16 mouse cellular contexts compared by ENCODE assay signal in genomic region chr11:65739880-65740279, GRCm38 (mm10). TPM values are rescaled to one million over a fixed set of nuclear protein-coding genes. Genes with fewer than 3 reads are reported as not detected.
DNase-seq lines count a peak whose midpoint lies in the region; ATAC-seq and TF ChIP-seq lines count a peak whose summit lies in the region.
"Had no signal": no experiment of that assay in that cellular context is flagged by ENCODE, and none has a peak within 500 bp of the region (broad histone marks: within the 10 kb centered on the region; RNA-seq: fewer than 3 reads in every experiment).

No protein-coding gene starts in this region.

- H3K4me3 ChIP-seq in heart, embryonic 12.5 days, result no peak overlapping the region
- no peak overlapping the region for H3K4me3 ChIP-seq in intestine, embryonic 15.5 days (replicated peaks)
- no peak overlapping the region for H3K4me3 ChIP-seq in liver, embryonic 14.5 days (ENCODE audit: insufficient read depth in 1 of 2, low read depth in 2 of 2, low read length in 2 of 2)
- no peak overlapping the region for H3K4me3 ChIP-seq in stomach, embryonic 15.5 days (replicated peaks)
- H3K4me3 ChIP-seq: embryonic facial prominence, embryonic 15.5 days; limb, embryonic 13.5 days; neural tube, embryonic 13.5 days had no signal

- H3K36me3 ChIP-seq in heart, embryonic 12.5 days, result peaks cover 3% of the 10 kb centered on the region; the same call in 1 of the 2 replicates
- no peaks in the 10 kb centered on the region for H3K36me3 ChIP-seq in intestine, embryonic 15.5 days
- H3K36me3 ChIP-seq in liver, embryonic 14.5 days (replicated peaks; ENCODE audit: control insufficient read depth, insufficient read depth, low read depth), result no peaks in the 10 kb centered on the region
- no peaks in the 10 kb centered on the region for H3K36me3 ChIP-seq in stomach, embryonic 15.5 days
- H3K36me3 ChIP-seq: embryonic facial prominence, embryonic 15.5 days had no signal

- ATAC-seq in heart, embryonic 12.5 days (ENCODE audit: insufficient number of reproducible peaks, low FRiP score), result peak; percentile 63; the same call in 1 of the 2 replicates
- peak; percentile 83 for ATAC-seq in intestine, embryonic 15.5 days
- ATAC-seq in liver, embryonic 14.5 days (ENCODE audit: insufficient read depth), result peak; percentile 90
- peak; percentile 83 for ATAC-seq in stomach, embryonic 15.5 days (ENCODE audit: insufficient read depth, low FRiP score, low read depth)
- ATAC-seq: forebrain, embryonic 14.5 days; lung, postnatal 0 days had no signal

- H3K27me3 ChIP-seq in heart, embryonic 12.5 days (replicated peaks), result no peaks in the 10 kb centered on the region
- H3K27me3 ChIP-seq in intestine, embryonic 15.5 days (replicated peaks), result no peaks in the 10 kb centered on the region
- H3K27me3 ChIP-seq in liver, embryonic 14.5 days (ENCODE audit: control insufficient read depth, insufficient read depth, low read length), result no peaks in the 10 kb centered on the region
- no peaks in the 10 kb centered on the region for H3K27me3 ChIP-seq in stomach, embryonic 15.5 days (replicated peaks)
- H3K27me3 ChIP-seq: embryonic facial prominence, embryonic 15.5 days; limb, embryonic 13.5 days; neural tube, embryonic 13.5 days had no signal

- H3K4me2 ChIP-seq in heart, embryonic 12.5 days, result no peak overlapping the region
- H3K4me2 ChIP-seq in intestine, embryonic 15.5 days (replicated peaks), result no peak overlapping the region
- H3K4me2 ChIP-seq in liver, embryonic 14.5 days (ENCODE audit: low read depth), result peak overlapping the region; percentile 55
- H3K4me2 ChIP-seq in stomach, embryonic 15.5 days, result no peak overlapping the region
- H3K4me2 ChIP-seq: embryonic facial prominence, embryonic 15.5 days; limb, embryonic 13.5 days; neural tube, embryonic 13.5 days had no signal

- H3K9me3 ChIP-seq in heart, embryonic 12.5 days (replicated peaks), result no peaks in the 10 kb centered on the region
- no peaks in the 10 kb centered on the region for H3K9me3 ChIP-seq in intestine, embryonic 15.5 days
- H3K9me3 ChIP-seq in liver, embryonic 14.5 days (ENCODE audit: control insufficient read depth, low read length), result no peaks in the 10 kb centered on the region
- H3K9me3 ChIP-seq in stomach, embryonic 15.5 days, result no peaks in the 10 kb centered on the region
- H3K9me3 ChIP-seq: embryonic facial prominence, embryonic 15.5 days; limb, embryonic 13.5 days; neural tube, embryonic 13.5 days had no signal

- DNase-seq in heart, adult 11 months, result no peak
- peak; percentile 36 to 48 (median 46) for DNase-seq in liver, embryonic 14.5 days (ENCODE audit: low read depth in 3 of 3, low spot score in 3 of 3)
- no peak for DNase-seq in left cerebral cortex, adult 11 months (ENCODE audit: low spot score)
- no peak for DNase-seq in thymus, postnatal 10 days (ENCODE audit: low spot score in 2 of 2)
- DNase-seq in cerebellum, postnatal 4 days (ENCODE audit: low spot score in 2 of 2), result no peak
- DNase-seq: cerebellum, adult 8-10 months; kidney, postnatal 10 days; thymus, adult 2 months had no signal

- TF ChIP-seq EP300 in liver, embryonic 14.5 days (IDR thresholded peaks at IDR 0.05; ENCODE audit: low read depth), result peak; percentile 27; the same call in 1 of the 2 replicates

- no peak overlapping the region for H3K27ac ChIP-seq in heart, embryonic 12.5 days (ENCODE audit: poor library complexity, severe bottlenecking)
- H3K27ac ChIP-seq in intestine, embryonic 15.5 days, result no peak overlapping the region
- peak overlapping the region; percentile 67 for H3K27ac ChIP-seq in liver, embryonic 14.5 days
- no peak overlapping the region for H3K27ac ChIP-seq in stomach, embryonic 15.5 days
- H3K27ac ChIP-seq: embryonic facial prominence, embryonic 15.5 days; limb, embryonic 13.5 days; neural tube, embryonic 13.5 days had no signal

- TF ChIP-seq CTCF in liver, embryonic 14.5 days (IDR thresholded peaks at IDR 0.05; ENCODE audit: low read depth), result no peak

- peaks cover 19% of the 10 kb centered on the region for H3K4me1 ChIP-seq in heart, embryonic 12.5 days (replicated peaks)
- H3K4me1 ChIP-seq in intestine, embryonic 15.5 days (replicated peaks), result no peaks in the 10 kb centered on the region
- peaks cover 14 to 16% of the 10 kb centered on the region in 2 experiments for H3K4me1 ChIP-seq in liver, embryonic 14.5 days (replicated peaks; ENCODE audit: control insufficient read depth in 2 of 2, insufficient read depth in 2 of 2, low read length in 1 of 2)
- H3K4me1 ChIP-seq in stomach, embryonic 15.5 days, result no peaks in the 10 kb centered on the region; the same call in 1 of the 2 replicates
- H3K4me1 ChIP-seq: embryonic facial prominence, embryonic 15.5 days; limb, embryonic 13.5 days; neural tube, embryonic 13.5 days had no signal

- H3K9ac ChIP-seq in heart, embryonic 12.5 days, result no peak overlapping the region
- H3K9ac ChIP-seq in intestine, embryonic 15.5 days, result no peak overlapping the region
- H3K9ac ChIP-seq in liver, embryonic 14.5 days (replicated peaks), result no peak overlapping the region
- no peak overlapping the region for H3K9ac ChIP-seq in stomach, embryonic 15.5 days
- H3K9ac ChIP-seq: embryonic facial prominence, embryonic 15.5 days; limb, embryonic 13.5 days; neural tube, embryonic 13.5 days had no signal

RNA-seq across cellular contexts. Expression of gene Map2k4, which starts 48.2 kb away (rescaled TPM):
- polyA plus RNA-seq in heart, embryonic 12.5 days (2016; fragmentation: Nextera tagmentation; extraction: Ambion mirVana), result 73.4 and 74.0 TPM in 2 replicates
- 54.8 and 57.8 TPM in 2 replicates for polyA plus RNA-seq in intestine, embryonic 15.5 days (2015; fragmentation: Nextera tagmentation; extraction: Ambion mirVana)
- polyA plus RNA-seq in liver, embryonic 14.5 days (2012; rRNA removed), result 12.7 and 15.8 TPM in 2 replicates
- 37.0 and 40.6 TPM in 2 replicates for polyA plus RNA-seq in liver, embryonic 14.5 days (2014; fragmentation: Nextera tagmentation; extraction: Ambion mirVana)
- 54.0 and 55.3 TPM in 2 replicates for polyA plus RNA-seq in stomach, embryonic 15.5 days (2015; fragmentation: Nextera tagmentation; extraction: Ambion mirVana)

Comparison
In these comparisons a context has a peak if more than half of its experiments do, and no peak if none do; other contexts are left out.
1. DNase-seq: peak in liver, embryonic 14.5 days (3 of 3); none in heart, adult 11 months (single experiment), left cerebral cortex, adult 11 months (single experiment), thymus, postnatal 10 days (0 of 2) and cerebellum, postnatal 4 days (0 of 2).
2. Peak in every context shown above with its lines, with median percentiles within 50 percentile points of each other: ATAC-seq.